In the genomic region with DNA sequence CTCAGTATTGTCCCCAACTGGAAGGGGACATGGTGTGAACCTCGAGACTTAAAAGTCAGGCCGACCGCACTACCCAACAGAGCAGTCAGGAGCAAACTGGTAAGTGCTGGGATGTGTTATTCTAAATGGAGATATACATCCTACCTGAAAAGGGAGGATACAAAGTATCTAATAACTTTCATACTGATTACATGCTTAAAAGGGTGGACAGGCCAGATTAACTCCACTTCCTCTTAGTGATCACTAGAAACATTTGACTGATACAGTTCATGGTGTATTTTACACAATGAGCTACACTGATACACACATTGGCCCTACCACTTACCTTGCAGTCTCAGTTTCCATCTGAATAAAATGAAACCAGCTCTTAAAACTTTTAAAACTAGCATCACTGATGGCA, we compare ENCODE assay signal across 25 mouse cellular contexts.
"Had no signal": no experiment of that assay in that cellular context is flagged by ENCODE, and none has a peak within 500 bp of the region (broad histone marks: within the 10 kb centered on the region; RNA-seq: fewer than 3 reads in every experiment).

No protein-coding gene starts in this region.

- H3K27me3 ChIP-seq: embryonic facial prominence, embryonic 12.5 days; embryonic facial prominence, embryonic 13.5 days; embryonic facial prominence, embryonic 15.5 days; forebrain, embryonic 12.5 days; forebrain, embryonic 13.5 days; forebrain, embryonic 15.5 days had no signal

- H3K4me1 ChIP-seq: forebrain, embryonic 12.5 days; forebrain, embryonic 13.5 days; forebrain, embryonic 15.5 days had no signal

- H3K36me3 ChIP-seq: embryonic facial prominence, embryonic 10.5 days; embryonic facial prominence, embryonic 12.5 days; embryonic facial prominence, embryonic 13.5 days; embryonic facial prominence, embryonic 15.5 days; forebrain, embryonic 10.5 days; forebrain, embryonic 12.5 days; forebrain, embryonic 15.5 days had no signal

- DNase-seq: cerebellum, adult 9-10 months; cerebellum, adult 9-11 months; cerebellum, postnatal 10 days; cerebellum, postnatal 14 days; cerebellum, postnatal 25 days; cerebellum, postnatal 36 days; embryo, embryonic 11 days; forebrain, postnatal 0 days; gastrocnemius, adult 2 months; gastrocnemius, postnatal 10 days; gastrocnemius, postnatal 14 days; gastrocnemius, postnatal 25 days; gastrocnemius, postnatal 36 days; heart, adult 11 months; heart, adult 18-20 months; heart, adult 2 months had no signal

- H3K9me3 ChIP-seq: embryonic facial prominence, embryonic 10.5 days; embryonic facial prominence, embryonic 12.5 days; embryonic facial prominence, embryonic 15.5 days; forebrain, embryonic 10.5 days; forebrain, embryonic 12.5 days; forebrain, embryonic 13.5 days; forebrain, embryonic 15.5 days had no signal

- H3K4me3 ChIP-seq: embryonic facial prominence, embryonic 10.5 days; embryonic facial prominence, embryonic 12.5 days; embryonic facial prominence, embryonic 13.5 days; embryonic facial prominence, embryonic 15.5 days; erythroblast, embryonic 14.5 days; forebrain, embryonic 10.5 days; forebrain, embryonic 12.5 days; forebrain, embryonic 13.5 days; forebrain, embryonic 15.5 days; gastrocnemius, adult 2 months; heart, adult 2 months had no signal

- H3K9ac ChIP-seq: embryonic facial prominence, embryonic 12.5 days; embryonic facial prominence, embryonic 13.5 days; embryonic facial prominence, embryonic 15.5 days; forebrain, embryonic 12.5 days; forebrain, embryonic 13.5 days; forebrain, embryonic 15.5 days; forebrain, postnatal 0 days had no signal

- H3K27ac ChIP-seq: embryonic facial prominence, embryonic 10.5 days; embryonic facial prominence, embryonic 12.5 days; embryonic facial prominence, embryonic 13.5 days; embryonic facial prominence, embryonic 15.5 days; forebrain, embryonic 10.5 days; forebrain, embryonic 12.5 days; forebrain, embryonic 13.5 days; forebrain, embryonic 15.5 days; heart, adult 2 months had no signal
